Mouse (Mus musculus) G1E (cell line): ENCODE data around the gene Gm30191. TPM values are rescaled to one million over a fixed set of nuclear protein-coding genes. Genes with fewer than 3 reads are reported as not detected.
A peak's percentile ranks its signal among the peaks of the same experiment; 100 is the strongest.

Experiments used
- ATAC-seq: 2 replicates; pipeline ENCODE4 v1.8.0; 2016; ENCODE audit warnings: mild to moderate bottlenecking; ENCODE audit not compliant: insufficient number of reproducible peaks, poor library complexity, low FRiP score, severe bottlenecking; ENCODE audit errors: extremely low read depth
- DNase-seq: peaks from one replicate; pipeline ENCODE4 v3.0.0; 2012; ENCODE audit warnings: low spot score
- H3K27me3 ChIP-seq: 2 replicates; pipeline ENCODE4 v1.6.1; 2012; ENCODE audit warnings: mild to moderate bottlenecking, low read length, inconsistent platforms; ENCODE audit not compliant: insufficient read depth
- H3K36me3 ChIP-seq: replicated peaks from 2 replicates; pipeline ENCODE3; 2012; ENCODE audit warnings: mild to moderate bottlenecking, inconsistent platforms
- H3K4me1 ChIP-seq: 2 replicates; pipeline ENCODE4 v1.6.1; 2012; ENCODE audit warnings: low read depth, low read length, inconsistent platforms, mixed read lengths; ENCODE audit not compliant: insufficient read depth
- H3K4me3 ChIP-seq: 2 replicates; pipeline ENCODE4 v1.5.1; 2012; ENCODE audit warnings: low read depth, mild to moderate bottlenecking, inconsistent platforms, low read length, moderate library complexity, mixed read lengths
- H3K9me3 ChIP-seq: replicated peaks from 2 replicates; pipeline ENCODE4 v1.6.1; 2012; ENCODE audit warnings: inconsistent platforms
- CTCF ChIP-seq: IDR thresholded peaks from 2 replicates; pipeline ENCODE4 v1.5.1; 2012; ENCODE audit warnings: low read depth, low read length, inconsistent platforms, mixed read lengths
- GATA1 ChIP-seq: IDR thresholded peaks from 2 replicates; pipeline ENCODE4 v1.6.1; 2012; ENCODE audit warnings: borderline replicate concordance, low read length, inconsistent platforms, mixed read lengths
- GATA2 ChIP-seq: IDR thresholded peaks from 2 replicates; pipeline ENCODE4 v1.6.1; 2012; ENCODE audit warnings: low read depth, low read length, inconsistent platforms, borderline replicate concordance
- POLR2AphosphoS5 ChIP-seq: IDR thresholded peaks from 2 replicates; pipeline ENCODE4 v1.6.1; 2012; ENCODE audit warnings: low read depth, low read length, inconsistent platforms; ENCODE audit not compliant: insufficient replicate concordance
- TAL1 ChIP-seq: conservative IDR thresholded peaks from 2 replicates; pipeline ENCODE4 v1.6.1; 2012; ENCODE audit warnings: low read depth, low read length, inconsistent platforms, mixed read lengths
- polyA plus RNA-seq: library from polyadenylated mRNA; stranded (reverse); fragments of >175 nt; gene quantifications from 2 replicates; pipeline ENCODE4 v1.2.3, GENCODE M21; 2012
- total RNA-seq, 2 experiments: library from RNA; stranded (forward) in 1 of 2; stranded (reverse) in 1 of 2; fragments of 200-1000 nt in 1 of 2; fragments of >200 nt in 1 of 2; fragmentation: Nextera tagmentation in 1 of 2; gene quantifications; 2 replicates each; pipeline ENCODE4 v1.2.3; 2014 to 2017

Gene Gm30191
- total and polyA plus RNA-seq, 3 experiments: not detected

DNA sequence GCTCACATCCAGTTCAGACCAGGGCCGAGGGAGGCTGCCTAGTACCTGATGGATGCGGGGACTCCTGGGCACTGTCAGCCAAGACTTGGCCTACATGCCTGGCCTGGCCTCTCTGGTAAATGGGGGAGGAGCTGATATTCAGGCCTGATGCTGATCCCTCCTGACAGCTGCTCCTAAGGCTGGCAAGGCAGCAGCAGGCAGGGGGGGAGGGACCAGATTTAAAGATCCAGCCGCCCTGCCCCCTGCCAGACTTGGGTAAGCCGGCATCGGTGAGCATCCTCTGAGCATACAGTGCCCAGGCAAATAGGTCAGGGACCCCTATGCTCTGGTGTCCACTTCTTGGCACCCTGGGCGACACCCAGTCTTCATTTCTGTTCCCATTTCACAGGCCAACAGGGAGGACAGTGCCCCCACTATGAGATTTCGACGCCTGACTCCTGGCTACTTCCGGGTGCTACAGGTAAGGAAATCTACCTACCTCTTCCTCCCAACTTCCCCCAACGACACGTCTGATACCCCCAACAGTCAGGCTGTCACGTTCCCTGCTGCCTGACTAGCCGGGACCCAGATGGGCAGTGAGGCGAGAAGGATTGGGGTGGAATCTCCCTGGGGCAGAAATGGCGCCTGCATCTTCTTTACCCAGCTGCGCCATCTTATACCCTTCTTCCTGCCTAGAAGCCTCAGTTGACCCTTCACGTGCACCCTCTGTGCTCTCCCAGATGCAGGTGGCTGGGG lies 3.1 kb upstream of the Gm30191 start, which contains the start of gene E130218I03Rik:
Gene E130218I03Rik (plus strand): TSS at position 147 of the 735 bp plus-strand sequence.
- Histone ChIP-seq H3K9me3 (no peaks in the 10 kb centered on the region), H3K4me3 (peak within 1 kb of the TSS; percentile 86)

DNA sequence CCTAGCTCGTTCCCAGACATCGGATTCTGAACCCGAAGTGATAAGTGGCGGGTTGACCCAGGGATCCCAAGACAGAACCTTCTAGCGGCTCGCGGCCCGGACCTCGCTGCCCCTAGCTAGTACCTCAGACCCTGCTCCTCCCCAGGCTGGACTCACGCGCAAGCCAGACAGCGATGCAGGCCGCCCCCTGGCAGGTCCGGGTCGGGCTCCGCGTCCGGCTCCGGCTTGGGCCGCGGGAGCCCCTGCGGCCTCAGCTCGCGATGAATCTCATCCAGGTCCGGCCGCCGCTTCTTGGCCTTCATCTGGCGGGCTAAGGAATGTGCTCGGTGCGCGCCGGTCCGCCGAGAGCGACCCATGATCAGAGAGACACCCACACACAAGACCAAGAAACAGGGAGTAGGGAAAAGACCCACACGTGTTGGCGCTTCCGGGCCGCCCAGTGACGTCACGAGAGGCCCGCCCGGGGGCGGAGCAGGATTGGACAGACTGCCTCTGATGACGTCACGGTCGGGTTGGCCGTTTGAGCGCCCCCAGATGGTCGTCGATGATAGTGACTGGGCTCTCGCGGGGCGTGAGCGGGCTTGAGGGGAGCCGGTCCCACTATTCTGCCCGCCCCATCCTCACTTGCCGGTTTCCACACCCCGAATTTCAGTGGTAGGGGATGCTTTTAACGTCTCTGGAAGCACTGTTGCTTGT lies 1.4 kb upstream of the Gm30191 start, which contains the start of gene Zfp593:
Gene Zfp593 (minus strand): TSS at position 445 of the 696 bp plus-strand sequence.
- ATAC-seq: peak; percentile 87
- H3K4me3 ChIP-seq: peak within 1 kb of the TSS; percentile 86

More for the DNA sequence above, 3.1 kb upstream of the Gm30191 start, which contains the start of gene E130218I03Rik:
- ATAC-seq: no peak
- H3K36me3 ChIP-seq: peaks cover 20% of the 10 kb centered on the region
- DNase-seq: no peak
- TF ChIP-seq TAL1 (no peak), POLR2AphosphoS5 (no peak), GATA2 (no peak), CTCF (no peak), GATA1 (no peak)
- H3K4me1 ChIP-seq: peaks cover 30% of the 10 kb centered on the region
- peaks cover 30% of the 10 kb centered on the region for H3K27me3 ChIP-seq

DNA sequence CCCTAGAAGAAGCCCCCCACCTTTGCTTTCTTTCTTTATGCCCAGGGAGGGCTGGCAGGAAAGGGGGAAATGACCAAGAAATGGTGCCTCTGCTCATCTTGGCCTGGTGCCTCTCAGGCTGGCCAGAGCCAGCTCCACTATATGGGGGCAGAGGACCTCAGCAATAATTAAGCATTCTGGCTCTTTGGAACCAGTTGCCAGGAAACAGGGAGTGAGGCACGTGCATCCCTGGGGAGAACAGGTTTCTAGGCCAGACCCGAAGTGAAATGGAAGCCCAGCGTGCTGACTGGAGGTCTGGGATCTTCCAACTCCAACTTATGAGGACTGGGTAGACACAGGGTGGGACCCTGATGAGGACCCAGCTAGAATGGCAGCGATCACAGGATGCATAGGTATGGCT lies 479 bp upstream of the Gm30191 start:
- TF ChIP-seq CTCF (no peak), POLR2AphosphoS5 (no peak), GATA1 (no peak), TAL1 (no peak), GATA2 (no peak)
- H3K9me3 ChIP-seq: peaks cover 5% of the 10 kb centered on the region
- no peak overlapping the region for H3K4me3 ChIP-seq
- DNase-seq: no peak
- peaks cover 20% of the 10 kb centered on the region for H3K36me3 ChIP-seq
- H3K4me1 ChIP-seq: peaks cover 42% of the 10 kb centered on the region
- H3K27me3 ChIP-seq: peaks cover 52% of the 10 kb centered on the region
- no peak for ATAC-seq

More for the DNA sequence above, 1.4 kb upstream of the Gm30191 start, which contains the start of gene Zfp593:
- Histone ChIP-seq H3K4me1 (peaks cover 37% of the 10 kb centered on the region), H3K9me3 (no peaks in the 10 kb centered on the region), H3K27me3 (peaks cover 43% of the 10 kb centered on the region), H3K36me3 (peaks cover 20% of the 10 kb centered on the region)
- no peak; the same call in 1 of the 2 replicates for TF ChIP-seq TAL1
- TF ChIP-seq CTCF: peak; percentile 47; the same call in 1 of the 2 replicates
- peak; percentile 99 for DNase-seq

DNA sequence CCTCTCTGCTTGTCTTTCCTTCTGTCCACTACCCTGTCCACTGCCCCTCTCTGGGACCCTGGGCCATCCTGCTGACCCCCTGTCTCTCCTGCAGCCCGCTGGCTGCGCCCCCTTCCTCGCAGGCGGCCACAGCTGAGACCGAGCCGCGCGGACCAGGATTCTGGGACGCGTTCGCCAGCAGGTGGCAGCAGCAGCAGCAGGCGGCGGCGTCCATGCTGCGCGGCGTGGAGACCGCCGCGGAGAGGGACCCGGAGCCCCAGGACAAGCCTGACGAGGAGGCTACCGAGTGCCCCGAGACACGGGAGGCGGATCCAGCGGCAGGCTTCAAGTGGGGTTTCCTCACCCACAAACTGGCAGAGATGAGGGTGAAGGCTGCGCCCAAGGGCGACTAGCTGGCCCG lies 2.9 kb downstream of the Gm30191 start:
- DNase-seq (peak; percentile 65), ATAC-seq (no peak)
- Histone ChIP-seq H3K9me3 (peaks cover 13% of the 10 kb centered on the region), H3K36me3 (peaks cover under 1% of the 10 kb centered on the region), H3K27me3 (peaks cover 86% of the 10 kb centered on the region), H3K4me1 (peaks cover 39% of the 10 kb centered on the region), H3K4me3 (peak overlapping the region; percentile 60; the same call in 1 of the 2 replicates)
- TF ChIP-seq GATA1 (no peak), CTCF (0 out of 2 replicates have a peak, but pooled peaks have one; percentile 10), GATA2 (no peak), TAL1 (no peak), POLR2AphosphoS5 (no peak)

DNA sequence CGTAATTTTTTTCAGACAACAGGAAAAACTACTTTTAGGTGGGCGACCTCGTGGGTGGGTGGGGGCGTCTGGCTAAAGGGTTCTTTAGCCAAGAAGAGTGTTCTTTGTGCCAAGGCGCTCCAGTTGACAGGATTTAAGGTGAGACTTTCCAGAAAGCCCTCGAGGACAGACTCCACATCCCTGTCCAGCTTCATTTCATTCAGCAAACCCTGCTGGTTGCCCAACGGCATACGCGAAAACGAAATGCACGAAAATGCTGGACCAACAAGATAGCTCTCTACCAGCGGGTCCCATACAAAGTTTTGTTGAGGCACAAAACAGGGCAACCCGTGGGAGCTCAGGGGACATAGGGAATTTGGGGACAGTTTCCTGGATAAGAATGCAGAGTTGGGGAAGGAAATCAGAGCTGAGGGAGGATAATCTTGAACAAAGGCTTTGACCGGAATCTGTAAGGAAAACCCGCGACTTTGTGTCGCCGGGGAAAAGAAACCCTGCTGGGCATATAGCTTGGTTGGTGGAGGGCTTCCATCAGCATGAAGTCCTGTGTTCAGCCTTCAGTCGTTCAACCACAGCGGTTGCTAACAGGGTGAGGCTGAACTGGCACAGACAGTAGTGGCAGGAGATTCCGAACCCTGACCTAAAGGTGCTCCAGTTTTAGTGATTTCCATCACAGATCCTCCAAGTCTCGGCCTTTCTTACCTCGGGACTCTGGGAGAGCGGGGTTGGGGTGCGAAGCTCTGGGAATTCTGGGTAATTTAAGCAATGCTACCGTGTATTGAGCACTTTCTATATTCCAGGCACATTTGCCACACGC lies 3.6 kb downstream of the Gm30191 start:
- Histone ChIP-seq H3K4me1 (peaks cover 36% of the 10 kb centered on the region), H3K9me3 (peaks cover 13% of the 10 kb centered on the region), H3K27me3 (peaks cover 92% of the 10 kb centered on the region), H3K36me3 (no peaks in the 10 kb centered on the region), H3K4me3 (peak overlapping the region; percentile 60; the same call in 1 of the 2 replicates)
- TF ChIP-seq POLR2AphosphoS5 (no peak), CTCF (no peak), GATA1 (no peak), GATA2 (no peak), TAL1 (no peak)
- DNase-seq (no peak), ATAC-seq (no peak)

DNA sequence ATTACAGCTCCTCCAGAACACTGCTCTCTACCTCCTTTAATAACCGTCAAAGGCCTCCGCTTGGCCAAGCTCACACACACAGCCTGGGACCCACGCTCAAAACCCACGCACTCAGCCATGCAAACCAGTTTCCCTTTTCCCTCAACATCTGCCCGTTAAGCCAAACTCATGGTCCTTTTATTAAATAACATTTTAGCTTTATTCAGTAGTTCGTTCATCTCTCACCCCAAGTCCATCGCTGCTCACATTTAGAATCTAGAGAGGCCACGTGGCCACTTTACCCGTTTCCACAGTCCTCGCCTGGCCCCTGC lies 4.2 kb downstream of the Gm30191 start:
- Histone ChIP-seq H3K4me1 (peaks cover 31% of the 10 kb centered on the region), H3K4me3 (no peak overlapping the region; the same call in 1 of the 2 replicates), H3K27me3 (peaks cover 97% of the 10 kb centered on the region), H3K36me3 (no peaks in the 10 kb centered on the region), H3K9me3 (peaks cover 13% of the 10 kb centered on the region)
- TF ChIP-seq TAL1: no peak
- TF ChIP-seq CTCF: no peak
- TF ChIP-seq GATA2: no peak
- no peak for TF ChIP-seq POLR2AphosphoS5
- TF ChIP-seq GATA1: no peak
- DNase-seq (no peak), ATAC-seq (no peak)
